Mouse (Mus musculus) intestine, postnatal 0 days (tissue): ENCODE measurements around the gene Rapgefl1. TPM values are rescaled to one million over a fixed set of nuclear protein-coding genes. Genes with fewer than 3 reads are reported as not detected.

Source experiments
- ATAC-seq: fragments of 200-750 bp; cut with Nextera tagmentation; 2 replicates; pipeline ENCODE4 v1.8.0; 2017; ENCODE audit warnings: mild to moderate bottlenecking, moderate TSS enrichment, moderate library complexity
- H3K27ac ChIP-seq: fragments of 300-500 bp; sonication (generic); 2 replicates; pipeline ENCODE4 v1.5.1; 2014; ENCODE audit warnings: mild to moderate bottlenecking, low read depth, low read length, moderate library complexity
- H3K27me3 ChIP-seq: fragments of 300-500 bp; sonication (generic); replicated peaks from 2 replicates; pipeline ENCODE4 v1.6.1; 2014; ENCODE audit warnings: low read length, mixed read lengths; ENCODE audit not compliant: control insufficient read depth, insufficient read depth
- H3K36me3 ChIP-seq: fragments of 300-500 bp; sonication (generic); 2 replicates; pipeline ENCODE4 v1.6.1; 2014; ENCODE audit warnings: mild to moderate bottlenecking, moderate library complexity; ENCODE audit not compliant: control insufficient read depth, insufficient read depth
- H3K4me1 ChIP-seq: fragments of 300-500 bp; sonication (generic); replicated peaks from 2 replicates; pipeline ENCODE4 v1.6.1; 2014; ENCODE audit warnings: antibody characterized with exemption, low read length, mixed read lengths; ENCODE audit not compliant: control insufficient read depth, insufficient read depth
- H3K4me2 ChIP-seq: fragments of 300-500 bp; sonication (generic); replicated peaks from 2 replicates; pipeline ENCODE4 v1.6.1; 2014; ENCODE audit warnings: low read depth, mild to moderate bottlenecking, moderate library complexity
- H3K4me3 ChIP-seq: fragments of 300-500 bp; sonication (generic); 2 replicates; pipeline ENCODE4 v1.5.1; 2014; ENCODE audit warnings: low read depth, low read length
- H3K9ac ChIP-seq: fragments of 300-500 bp; sonication (generic); 2 replicates; pipeline ENCODE4 v1.6.1; 2014; ENCODE audit warnings: mild to moderate bottlenecking, low read depth, low read length
- H3K9me3 ChIP-seq: fragments of 300-500 bp; sonication (generic); 2 replicates; pipeline ENCODE4 v1.6.1; 2016; ENCODE audit warnings: mixed run types; ENCODE audit not compliant: control insufficient read depth
- CTCF ChIP-seq: sonication (generic); IDR thresholded peaks from 2 replicates; pipeline ENCODE4 v1.5.1; 2016; ENCODE audit warnings: low read depth, mild to moderate bottlenecking, control low read depth, antibody characterized with exemption, moderate library complexity
- WGBS: fragments of 180-500 bp; shearing (Covaris S2); extraction: QIAGEN DNeasy Blood & Tissue Kit; methylation state at CpG from one replicate; pipeline ENCODE4 v1.1.7; 2014; 5-methylcytosine and 5-hydroxymethylcytosine counted together
- polyA plus RNA-seq: library from polyadenylated mRNA; unstranded; fragments of >200 nt; fragmentation: Nextera tagmentation; extraction: Ambion mirVana; gene quantifications from 2 replicates; pipeline ENCODE4 v1.2.1, GENCODE M21; 2015

The Rapgefl1 gene
- 0.69 and 0.80 TPM in 2 replicates for polyA plus RNA-seq

DNA sequence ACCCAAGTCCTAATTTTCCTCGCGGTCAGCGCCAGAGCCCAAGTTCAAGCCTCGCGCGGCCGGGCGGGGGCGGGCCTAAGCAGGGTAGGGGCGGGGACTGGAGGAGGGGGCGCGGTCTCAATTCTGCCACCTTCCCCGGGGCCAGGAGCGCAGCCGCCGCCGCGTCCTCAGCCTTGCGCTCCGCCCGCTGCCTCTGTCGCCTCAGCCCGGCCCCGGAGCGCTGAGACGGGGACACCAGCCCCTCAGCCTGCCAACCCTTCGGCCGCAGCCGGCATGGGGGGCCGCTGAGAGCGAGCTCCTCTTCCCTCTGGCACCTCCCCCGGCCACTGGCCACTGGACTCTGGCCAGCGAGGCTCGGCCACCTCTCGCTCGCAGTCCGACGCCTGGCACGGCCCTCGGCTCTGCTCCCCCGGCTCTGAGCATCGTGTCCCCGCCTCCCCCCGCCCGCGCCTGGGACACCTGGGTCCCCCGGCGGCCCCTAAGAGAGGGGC lies at the start of gene Rapgefl1:
Gene Rapgefl1, plus strand, starts transcription at position 135 of the 491 bp plus-strand sequence.
- no peaks in the 10 kb centered on the region for H3K9me3 ChIP-seq
- peak within 1 kb of the TSS; percentile 99 for H3K4me2 ChIP-seq
- ATAC-seq = peak; percentile 79
- H3K27me3 ChIP-seq = no peaks in the 10 kb centered on the region
- peaks cover 18% of the 10 kb centered on the region for H3K36me3 ChIP-seq
- H3K4me3 ChIP-seq = peak within 1 kb of the TSS; percentile 70
- H3K9ac ChIP-seq = peak within 1 kb of the TSS; percentile 79
- WGBS = under 1% methylated on average over 45 of the region's 48 CpGs
- H3K4me1 ChIP-seq = 0 out of 2 replicates have a peak, but pooled peaks cover 3% of the 10 kb centered on the region
- no peak for TF ChIP-seq CTCF
- no peak within 1 kb of the TSS; the same call in 1 of the 2 replicates for H3K27ac ChIP-seq

DNA sequence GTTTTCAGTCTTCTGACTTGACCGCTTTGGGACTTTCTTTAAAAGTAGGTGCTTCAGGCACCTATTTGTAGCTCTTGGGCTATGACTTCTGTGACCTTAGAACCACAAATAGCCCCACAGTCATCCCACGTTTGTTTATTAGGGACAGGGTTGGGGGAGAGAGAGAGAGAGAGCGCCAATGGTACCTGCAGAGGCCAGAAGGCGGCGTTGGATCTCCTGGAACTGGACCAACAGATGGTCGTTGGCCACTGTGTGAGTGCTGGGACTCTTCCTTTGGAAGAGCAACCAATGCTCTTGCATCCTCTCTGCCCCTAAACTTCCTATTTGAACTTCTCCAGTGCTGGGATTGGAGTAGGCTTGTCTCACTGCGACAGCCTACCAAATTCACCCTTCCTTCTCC lies 49.4 kb upstream of the Rapgefl1 start:
- 21% methylated on average over 7 of the region's 7 CpGs for WGBS
- H3K27ac ChIP-seq = no peak overlapping the region; the same call in 1 of the 2 replicates
- no peak overlapping the region for H3K9ac ChIP-seq
- TF ChIP-seq CTCF = no peak
- no peak for ATAC-seq
- no peaks in the 10 kb centered on the region for H3K36me3 ChIP-seq
- peak overlapping the region; percentile 49 for H3K4me2 ChIP-seq
- peaks cover 18% of the 10 kb centered on the region for H3K4me1 ChIP-seq
- H3K27me3 ChIP-seq = no peaks in the 10 kb centered on the region
- no peaks in the 10 kb centered on the region for H3K9me3 ChIP-seq
- H3K4me3 ChIP-seq = no peak overlapping the region

DNA sequence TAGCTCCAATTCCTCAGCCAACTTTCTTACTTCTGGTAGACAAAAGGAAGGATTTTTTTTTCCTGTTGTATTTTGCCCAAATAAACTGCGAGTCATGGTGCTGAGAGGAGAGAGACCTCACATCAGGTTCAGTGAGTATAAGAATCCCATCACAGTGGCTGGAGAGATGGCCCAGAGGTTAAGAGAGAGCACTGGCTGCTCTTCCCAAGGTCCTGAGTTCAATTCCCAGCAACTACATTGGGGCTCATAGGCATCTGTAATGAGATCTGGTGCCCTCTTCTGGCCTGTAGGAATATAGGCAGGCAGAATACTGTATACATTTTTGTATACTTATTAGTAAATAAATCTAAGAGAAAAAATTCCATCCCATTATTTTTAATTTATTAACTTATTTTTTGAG lies 48.9 kb upstream of the Rapgefl1 start:
- WGBS = 92% methylated on average over 1 of the region's 1 CpGs
- no peak for ATAC-seq
- Histone ChIP-seq H3K4me2 (no peak overlapping the region), H3K27ac (no peak overlapping the region), H3K4me1 (peaks cover 14% of the 10 kb centered on the region), H3K9me3 (no peaks in the 10 kb centered on the region), H3K4me3 (no peak overlapping the region), H3K9ac (no peak overlapping the region), H3K27me3 (no peaks in the 10 kb centered on the region), H3K36me3 (no peaks in the 10 kb centered on the region)
- peak; percentile 72 for TF ChIP-seq CTCF

DNA sequence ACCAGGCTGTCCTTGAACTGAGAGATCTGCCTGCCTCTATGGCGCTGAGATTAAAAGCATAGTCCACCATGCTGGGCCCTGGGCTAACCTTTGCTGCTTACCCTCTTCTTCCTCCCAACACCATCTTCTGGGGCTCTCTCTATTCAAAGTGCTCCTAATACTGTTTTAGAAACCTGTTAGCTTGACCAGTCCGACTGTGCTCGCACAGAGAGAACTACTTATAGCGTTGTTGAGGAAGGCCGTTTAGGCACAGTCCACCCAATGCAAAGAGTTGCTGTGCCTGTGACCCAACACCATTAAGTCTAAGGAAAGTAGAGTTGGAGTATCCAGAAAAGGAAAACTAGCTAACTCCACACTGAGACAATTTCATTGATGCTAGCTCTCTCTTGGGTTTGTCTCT lies 48.4 kb upstream of the Rapgefl1 start:
- H3K27me3 ChIP-seq = no peaks in the 10 kb centered on the region
- H3K27ac ChIP-seq = peak overlapping the region; percentile 17; the same call in 1 of the 2 replicates
- no peak overlapping the region for H3K4me3 ChIP-seq
- no peaks in the 10 kb centered on the region for H3K36me3 ChIP-seq
- TF ChIP-seq CTCF = no peak
- H3K4me1 ChIP-seq = peaks cover 12% of the 10 kb centered on the region
- ATAC-seq = no peak
- WGBS = 90% methylated on average over 5 of the region's 5 CpGs
- H3K9me3 ChIP-seq = no peaks in the 10 kb centered on the region
- H3K9ac ChIP-seq = no peak overlapping the region
- H3K4me2 ChIP-seq = peak overlapping the region; percentile 81; the same call in 1 of the 2 replicates

DNA sequence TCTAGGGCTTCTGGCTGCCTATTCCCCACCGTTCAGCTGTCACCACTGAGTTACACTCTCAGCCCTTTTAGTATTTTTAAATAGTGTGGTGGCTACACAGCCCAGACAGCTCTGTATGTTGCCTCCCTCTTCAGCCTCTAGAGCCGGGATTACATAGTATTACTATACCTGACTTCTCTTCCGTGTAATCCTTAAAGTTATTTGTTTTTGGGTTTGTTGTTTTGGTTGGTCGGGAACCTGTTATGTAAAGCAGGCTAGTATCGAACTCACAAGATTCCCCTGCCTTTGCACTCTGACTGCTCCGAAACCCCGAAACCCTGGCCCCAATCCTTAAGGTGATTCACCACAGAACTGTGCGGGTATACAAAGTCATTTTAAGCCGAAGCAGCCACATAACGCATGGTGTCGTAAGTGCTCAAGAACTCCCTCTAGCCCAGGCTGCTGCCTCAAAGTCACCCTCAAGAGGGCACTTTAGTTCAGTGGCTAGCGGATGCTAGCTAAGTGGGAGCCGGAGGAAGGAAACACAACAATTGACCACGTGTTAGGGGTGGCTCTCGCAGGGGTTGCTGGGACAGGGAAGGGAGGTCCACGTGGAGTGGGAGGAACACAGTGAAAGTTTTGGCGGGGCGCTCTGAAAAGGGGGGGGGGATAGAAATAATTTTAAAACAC lies 47.9 kb upstream of the Rapgefl1 start:
- Histone ChIP-seq H3K36me3 (no peaks in the 10 kb centered on the region), H3K4me1 (peaks cover 9% of the 10 kb centered on the region), H3K27ac (peak overlapping the region; percentile 17; the same call in 1 of the 2 replicates), H3K9me3 (no peaks in the 10 kb centered on the region), H3K4me2 (peak overlapping the region; percentile 81), H3K4me3 (peak overlapping the region; percentile 51), H3K27me3 (no peaks in the 10 kb centered on the region), H3K9ac (no peak overlapping the region)
- 7% methylated on average over 18 of the region's 18 CpGs for WGBS
- peak; percentile 90 for TF ChIP-seq CTCF
- peak; percentile 75 for ATAC-seq

DNA sequence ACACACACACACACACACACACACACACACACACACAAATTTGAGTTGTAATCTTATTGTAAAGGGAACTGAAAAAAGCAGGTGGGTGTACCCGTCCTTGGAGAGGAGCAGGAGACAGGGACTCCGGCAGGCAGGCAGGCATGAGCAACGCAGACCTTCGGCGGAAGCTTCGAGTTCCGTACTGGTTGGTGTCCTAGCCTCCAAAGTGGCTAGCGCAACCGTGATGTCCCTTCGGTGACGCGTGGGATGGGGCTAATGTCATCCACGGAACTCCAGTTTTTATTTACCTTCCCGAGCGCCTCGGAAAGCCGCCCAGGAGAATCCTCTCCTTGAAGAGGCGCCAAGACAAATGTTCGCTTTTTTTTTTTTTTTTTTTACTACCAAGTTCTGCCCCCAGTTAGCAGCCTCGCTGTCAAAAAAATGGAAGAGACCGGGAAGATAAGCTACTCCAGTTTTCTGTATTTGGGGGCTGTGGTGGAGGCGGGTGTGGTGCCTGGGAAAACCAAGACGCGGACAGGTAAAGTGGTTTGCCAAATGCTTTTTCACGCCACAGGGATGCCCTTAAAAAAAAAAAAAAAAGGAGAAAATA lies 47.3 kb upstream of the Rapgefl1 start:
- H3K27me3 ChIP-seq = no peaks in the 10 kb centered on the region
- H3K36me3 ChIP-seq = no peaks in the 10 kb centered on the region
- peak overlapping the region; percentile 51 for H3K4me3 ChIP-seq
- peak overlapping the region; percentile 42 for H3K9ac ChIP-seq
- TF ChIP-seq CTCF = no peak
- H3K27ac ChIP-seq = peak overlapping the region; percentile 70
- 0 out of 2 replicates have a peak, but pooled peaks cover 4% of the 10 kb centered on the region for H3K4me1 ChIP-seq
- peak overlapping the region; percentile 81 for H3K4me2 ChIP-seq
- H3K9me3 ChIP-seq = no peaks in the 10 kb centered on the region
- peak; percentile 28 for ATAC-seq
- WGBS = 1% methylated on average over 25 of the region's 25 CpGs
